Mouse (Mus musculus) thymus, postnatal 4 days (tissue): ENCODE results near the gene Pakap.
A peak's percentile ranks its signal among the peaks of the same experiment; 100 is the strongest.

Experiments used
- DNase-seq: peaks from one replicate; pipeline ENCODE4 v3.0.0; 2021

Pakap gene

GRCm38 (mm10) chr4:57632386-57632785, 64.4 kb downstream of the Pakap start:
- no peak for DNase-seq

GRCm38 (mm10) chr4:57633052-57633451, 65.1 kb downstream of the Pakap start:
- DNase-seq: no peak

DNA sequence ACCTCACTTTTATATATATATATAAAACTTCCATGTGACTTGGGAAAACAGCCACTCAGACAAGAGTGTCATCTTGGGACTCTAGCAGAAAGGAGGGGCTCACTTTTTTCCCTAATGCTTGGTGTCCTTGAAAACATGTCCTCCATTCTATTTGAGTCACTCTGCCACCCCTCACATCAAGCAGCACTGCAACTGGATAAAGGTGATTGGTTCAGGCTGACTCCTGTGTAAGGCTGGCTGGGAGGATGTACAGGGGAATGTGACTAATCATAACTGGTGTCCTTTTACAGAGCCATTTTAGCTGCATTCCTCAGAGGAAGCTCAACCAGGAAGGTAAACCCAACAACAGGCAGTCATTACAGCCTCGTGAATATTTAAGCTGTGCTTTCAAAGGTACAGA, 67.0 kb downstream of the Pakap start:
- no peak for DNase-seq

- no peak for DNase-seq
These were observed 69.0 kb downstream of the Pakap start for GRCm38 (mm10) chr4:57636782-57637482.

- DNase-seq: peak; percentile 35
These were observed 69.8 kb downstream of the Pakap start for GRCm38 (mm10) chr4:57637636-57638386.

DNA sequence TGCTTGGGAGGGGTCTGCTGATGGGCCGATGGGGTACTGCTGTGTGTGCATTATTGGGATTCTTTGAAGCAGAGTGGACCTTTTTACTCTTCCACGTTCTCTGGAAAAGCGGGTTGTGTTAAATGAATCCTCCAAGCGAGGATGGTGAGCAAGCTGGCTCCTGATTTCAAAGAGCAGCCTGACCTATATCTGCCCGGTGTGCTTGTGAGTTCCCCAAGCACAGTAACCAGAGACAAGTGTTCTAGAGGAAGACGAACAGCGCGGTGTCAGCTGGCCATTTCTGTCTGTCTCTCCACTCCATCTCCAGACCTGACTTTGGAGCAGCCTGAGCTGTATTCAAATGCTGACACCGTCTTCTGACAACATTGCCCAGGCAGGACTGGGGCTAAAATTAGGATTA, 71.0 kb downstream of the Pakap start:
- DNase-seq: no peak

GRCm38 (mm10) chr4:57640222-57640621, 72.2 kb downstream of the Pakap start:
- DNase-seq: peak; percentile 39

DNA sequence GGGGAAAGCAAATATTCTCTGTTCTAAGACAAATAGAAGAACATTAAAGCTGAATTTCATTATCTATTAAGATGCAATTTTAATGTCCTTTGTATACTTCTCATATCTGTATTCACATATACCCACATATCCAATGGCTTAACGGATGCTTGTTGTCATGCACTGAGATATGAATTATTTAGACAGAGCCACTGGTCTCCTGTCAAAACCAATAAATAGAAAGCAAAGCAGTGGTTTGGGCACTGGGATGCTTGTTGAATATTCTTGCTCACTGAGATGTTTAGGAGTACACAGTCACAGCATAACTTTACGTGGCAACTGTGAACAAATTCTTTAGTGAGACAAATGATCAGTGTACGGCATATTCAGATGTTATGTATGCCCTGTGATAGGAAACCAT, 73.0 kb downstream of the Pakap start:
- DNase-seq: no peak

GRCm38 (mm10) chr4:57650994-57651393, 83.0 kb downstream of the Pakap start:
- no peak for DNase-seq

GRCm38 (mm10) chr4:57651547-57651946, 83.6 kb downstream of the Pakap start:
- DNase-seq: no peak

DNA sequence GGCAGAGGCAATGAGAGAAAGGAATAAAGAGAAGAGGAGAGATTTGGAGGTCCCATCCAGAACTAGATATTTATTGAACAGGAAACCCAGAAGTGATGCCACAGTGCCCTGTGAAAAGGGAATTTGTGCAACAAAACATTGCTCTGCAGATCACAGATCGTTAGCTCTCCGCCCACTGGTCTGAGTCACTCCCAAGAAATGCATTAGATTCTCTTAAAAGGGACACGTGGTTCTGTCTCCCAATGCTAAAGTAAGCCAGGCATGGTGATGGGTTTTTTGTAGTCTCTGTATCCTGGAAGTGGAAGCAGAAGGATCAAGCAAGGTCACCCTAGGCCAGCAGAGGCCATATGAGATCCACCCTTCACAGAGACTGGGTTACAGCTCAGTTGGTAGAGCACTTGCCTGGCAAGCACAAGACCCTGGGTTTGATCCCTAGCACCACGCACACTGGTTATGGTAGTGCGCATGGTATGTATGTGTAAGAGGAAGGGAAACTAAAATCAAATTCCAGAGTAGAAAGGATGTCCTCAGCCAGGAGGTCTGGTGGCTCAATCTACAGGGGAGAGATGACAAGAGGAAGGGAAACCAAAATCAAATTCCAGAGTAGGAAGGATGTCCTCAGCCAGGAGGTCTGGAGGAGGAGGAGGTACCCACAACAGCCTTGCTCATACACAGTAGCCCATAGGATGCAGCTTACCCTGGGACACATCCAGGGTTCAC, 84.4 kb downstream of the Pakap start:
- no peak for DNase-seq

- no peak for DNase-seq
These were observed 88.0 kb downstream of the Pakap start for GRCm38 (mm10) chr4:57655966-57656365.

- peak; percentile 62 for DNase-seq
These were observed 88.4 kb downstream of the Pakap start for GRCm38 (mm10) chr4:57656388-57656787.

DNA sequence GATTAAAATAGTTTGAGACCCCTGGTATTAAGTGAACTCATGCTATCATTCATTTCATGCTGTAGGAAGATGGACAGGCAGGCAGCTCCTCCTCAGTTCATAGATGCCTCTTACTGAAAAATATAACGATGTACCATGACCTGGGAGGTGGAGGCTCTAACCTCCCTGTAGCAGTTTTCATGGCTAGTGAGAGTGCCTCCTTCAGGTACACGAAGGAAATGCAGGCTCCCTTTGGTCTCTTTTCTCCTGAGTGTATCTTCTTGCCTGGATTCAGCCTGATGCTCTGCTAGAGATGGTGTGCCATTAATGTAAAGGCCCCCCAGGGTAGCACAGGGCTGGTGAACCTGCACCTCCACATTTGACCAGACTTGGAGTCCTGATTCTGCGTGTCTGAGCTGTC, 88.9 kb downstream of the Pakap start:
- DNase-seq: peak; percentile 37

DNA sequence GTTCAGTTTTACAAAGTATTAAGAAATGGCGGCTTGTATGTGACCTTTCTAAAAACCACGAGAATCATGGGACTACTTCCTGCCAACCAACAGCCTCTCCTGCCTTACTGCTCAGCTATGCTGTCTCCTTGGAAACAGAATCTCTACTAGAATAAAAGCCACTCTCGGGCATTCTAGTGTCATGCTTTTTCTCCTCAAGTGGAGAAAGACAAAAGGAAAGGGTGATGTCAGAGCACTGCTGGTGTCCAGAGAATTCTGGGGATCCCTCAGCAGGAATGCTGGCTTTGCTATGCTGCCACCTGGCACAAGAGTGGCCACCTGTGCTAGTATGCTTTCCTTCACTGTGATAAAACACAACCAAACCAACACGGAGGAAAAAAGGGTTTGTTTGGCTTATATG, 92.5 kb downstream of the Pakap start:
- DNase-seq: no peak

DNA sequence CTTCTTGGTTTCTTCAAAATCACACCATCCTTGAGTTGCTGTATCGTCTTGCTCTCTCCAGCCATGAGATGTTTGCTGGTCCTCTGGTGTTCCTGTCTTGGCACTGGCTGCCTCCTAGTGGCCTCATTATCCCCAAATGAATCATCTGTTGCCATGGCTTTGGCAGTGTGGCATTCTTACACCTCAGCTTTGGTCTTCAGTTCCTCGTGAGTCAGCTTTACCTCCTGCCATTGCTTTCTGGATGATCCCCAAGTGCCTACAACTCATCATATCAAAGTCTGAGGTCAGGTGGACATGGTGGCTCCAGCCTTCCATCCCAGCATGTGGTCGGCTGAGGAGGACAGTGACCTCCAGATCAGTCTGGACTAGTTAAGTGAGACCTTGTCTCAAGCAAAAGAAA, 98.1 kb downstream of the Pakap start:
- DNase-seq: no peak

DNA sequence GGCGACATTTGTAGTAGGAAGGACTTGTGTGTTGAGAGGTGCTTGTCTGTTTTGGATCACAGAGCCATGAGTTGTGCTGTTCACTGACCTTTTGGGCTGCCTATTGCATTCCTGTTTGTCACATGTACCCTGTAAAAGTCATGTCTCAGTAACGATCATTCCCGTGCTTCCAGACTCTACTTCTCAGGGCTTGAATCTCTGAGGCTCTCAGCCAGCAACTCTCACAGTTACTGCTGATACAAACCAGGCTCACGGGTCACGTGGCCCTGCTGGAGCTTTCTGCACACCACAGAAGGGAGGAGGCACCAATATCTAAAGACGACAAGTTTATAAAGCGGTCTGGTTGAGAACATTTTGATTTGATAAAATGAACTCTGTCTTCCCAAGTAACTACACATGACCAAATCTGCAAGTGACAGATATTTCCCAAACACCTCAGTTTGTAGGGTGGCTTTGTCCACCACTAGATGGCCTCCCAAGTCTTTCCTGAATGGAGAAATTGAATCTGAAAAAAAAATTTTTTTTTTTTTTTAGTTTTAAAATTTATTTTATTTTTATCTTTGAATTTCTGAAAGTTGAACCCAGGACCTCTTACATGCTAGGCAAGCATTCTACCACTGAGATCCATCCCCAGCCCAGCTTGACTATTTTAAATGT, 103.0 kb downstream of the Pakap start:
- no peak for DNase-seq

GRCm38 (mm10) chr4:57672541-57672940, 104.6 kb downstream of the Pakap start:
- DNase-seq: no peak

DNA sequence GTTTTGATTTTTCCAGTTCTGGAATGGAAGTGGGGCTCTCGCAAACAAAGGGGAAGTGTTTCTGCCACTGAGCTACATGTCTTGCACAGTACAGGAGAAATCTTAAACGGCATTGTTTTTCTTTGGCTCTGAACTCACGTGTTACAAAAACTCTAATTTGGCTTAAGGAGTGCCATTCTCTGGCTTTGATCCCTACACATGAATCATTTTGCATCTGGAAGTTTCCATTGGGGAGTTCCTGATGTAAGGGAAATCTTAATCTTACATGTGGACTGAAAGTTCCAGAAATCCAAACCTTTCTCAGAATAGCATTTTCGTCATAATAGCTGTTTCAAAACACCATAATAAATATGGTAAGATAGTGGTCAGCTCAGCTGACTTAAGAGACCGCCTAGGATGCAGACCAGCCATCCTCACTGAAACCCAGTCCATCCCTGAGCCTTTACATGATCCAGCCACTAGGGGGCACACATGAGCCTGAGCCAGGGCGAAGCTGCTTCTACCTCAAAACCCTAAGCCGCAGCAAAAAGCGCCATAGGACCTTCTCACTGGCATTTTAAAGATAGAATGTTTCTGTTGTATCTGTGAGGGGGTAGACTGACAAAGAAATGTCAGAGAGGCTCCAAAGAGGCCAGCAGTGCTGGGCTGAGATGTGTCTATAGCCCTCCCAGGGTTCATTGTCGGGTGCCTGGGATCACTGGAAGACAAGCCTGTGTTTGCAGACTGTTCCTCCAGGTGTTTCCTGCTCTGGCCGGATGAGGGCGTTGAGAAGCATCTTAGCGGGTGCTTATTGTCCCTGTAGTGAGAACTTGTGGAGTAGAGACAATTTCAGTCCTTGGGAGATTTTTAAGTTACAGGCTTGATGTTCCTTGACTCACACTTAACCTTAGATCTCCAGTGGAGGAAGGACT, 105.3 kb downstream of the Pakap start:
- DNase-seq: peak; percentile 95

- peak; percentile 42 for DNase-seq
These were observed 106.4 kb downstream of the Pakap start for GRCm38 (mm10) chr4:57674351-57674750.

- peak; percentile 78 for DNase-seq
These were observed 107.4 kb downstream of the Pakap start for GRCm38 (mm10) chr4:57675387-57675786.

DNA sequence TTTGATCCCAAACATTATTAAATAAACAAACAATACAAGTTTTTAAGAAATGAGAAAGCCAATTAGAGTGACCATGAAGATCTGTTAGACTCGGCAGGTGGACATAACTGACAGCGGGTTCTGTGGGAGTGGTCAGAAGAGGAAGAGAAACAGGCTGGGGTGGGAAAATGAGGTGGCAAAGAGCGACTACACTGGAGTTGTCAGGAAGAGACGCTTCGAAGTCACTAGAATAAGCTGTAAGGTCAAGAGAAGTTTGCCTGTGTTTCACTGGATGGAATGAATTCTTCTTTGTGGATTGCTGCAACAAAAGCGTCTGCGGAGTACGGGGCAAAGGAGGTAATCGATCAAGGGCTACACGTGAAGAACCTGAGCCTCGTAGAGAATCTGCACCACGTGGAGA, 109.9 kb downstream of the Pakap start:
- no peak for DNase-seq
